Mouse (Mus musculus) frontal cortex, postnatal 10 days (tissue): ENCODE data around the gene Crebl2.
A peak's percentile ranks its signal among the peaks of the same experiment; 100 is the strongest.

Source experiments
- DNase-seq, 2 experiments: peaks; one replicate each; pipeline ENCODE4 v3.0.0; 2022; ENCODE audit warnings: low spot score in 2 of 2, mixed read lengths in 1 of 2

Crebl2 gene

DNA sequence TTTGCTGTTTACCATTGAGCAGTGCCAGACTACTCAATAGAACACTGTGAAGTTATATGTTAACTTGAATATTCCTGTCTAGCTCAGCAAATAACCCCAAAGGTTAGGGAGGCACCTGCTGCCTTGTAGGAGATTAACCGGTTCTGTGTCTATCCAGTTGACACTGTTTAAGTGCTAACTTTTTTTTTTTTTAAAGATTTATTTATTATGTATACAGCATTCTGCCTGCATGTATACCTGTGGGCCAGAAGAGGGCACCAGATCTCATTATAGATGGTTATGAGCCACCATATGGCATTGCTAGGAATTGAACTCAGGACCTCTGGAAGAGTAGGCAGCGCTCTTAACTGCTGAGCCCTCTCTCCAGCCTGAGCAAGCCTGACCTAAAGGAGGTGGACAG is 43.1 kb downstream of the Crebl2 start:
- DNase-seq = no peak

DNA sequence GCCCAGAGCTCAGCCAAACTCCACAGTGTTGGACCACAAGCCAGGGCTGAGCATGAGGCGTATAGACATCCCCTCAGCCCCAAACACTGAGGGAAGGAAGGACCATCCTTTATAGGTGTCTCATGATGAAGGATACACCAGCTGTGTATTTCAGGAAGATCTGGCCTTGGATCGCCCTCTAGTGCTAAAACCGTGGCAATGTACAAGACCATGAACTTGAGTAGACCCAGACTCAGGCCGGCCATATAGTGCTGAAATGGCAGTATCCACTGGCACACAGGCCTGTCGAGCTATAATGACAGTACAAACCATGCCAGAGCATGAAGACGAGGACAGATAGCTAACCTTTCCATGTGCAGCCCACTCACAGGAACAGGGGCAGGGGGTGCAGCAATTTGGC is 46.8 kb downstream of the Crebl2 start:
- DNase-seq = no peak

DNA sequence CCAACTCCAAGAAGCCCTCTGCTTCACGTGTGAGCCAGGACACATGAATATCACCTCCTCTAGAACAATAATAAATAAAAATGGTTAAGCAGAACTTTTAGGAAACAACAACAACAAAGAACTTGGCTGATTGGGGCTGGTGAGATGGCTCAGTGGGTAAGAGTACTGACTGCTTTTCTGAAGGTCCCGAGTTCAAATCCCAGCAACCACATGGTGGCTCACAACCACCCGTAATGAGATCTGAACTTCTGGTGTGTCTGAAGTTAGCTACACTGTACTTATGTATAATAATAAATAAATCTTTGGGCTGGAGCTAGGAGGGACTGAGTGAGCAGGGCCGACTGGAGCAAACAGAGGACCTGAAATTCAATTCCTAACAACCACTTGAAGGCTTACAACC is 47.3 kb downstream of the Crebl2 start:
- DNase-seq = no peak

DNA sequence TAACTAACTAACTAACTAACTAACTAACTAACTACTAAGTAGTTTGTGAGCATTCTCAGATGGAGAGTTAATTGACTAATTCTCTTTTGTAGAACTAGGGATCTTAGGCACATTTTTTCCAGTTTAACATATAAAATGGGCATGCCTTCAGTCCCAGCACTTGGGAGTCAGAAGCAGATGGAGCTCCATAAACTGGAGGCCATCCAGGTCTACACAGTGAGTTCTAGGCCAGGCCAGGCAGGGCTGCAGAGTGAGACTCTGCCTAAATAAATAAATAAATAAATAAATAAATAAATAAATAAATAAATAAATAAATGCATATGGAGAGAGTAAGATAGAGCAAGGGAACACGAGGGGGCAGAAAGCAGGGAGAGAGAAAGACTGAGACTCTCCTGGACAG is 47.9 kb downstream of the Crebl2 start:
- no peak for DNase-seq

DNA sequence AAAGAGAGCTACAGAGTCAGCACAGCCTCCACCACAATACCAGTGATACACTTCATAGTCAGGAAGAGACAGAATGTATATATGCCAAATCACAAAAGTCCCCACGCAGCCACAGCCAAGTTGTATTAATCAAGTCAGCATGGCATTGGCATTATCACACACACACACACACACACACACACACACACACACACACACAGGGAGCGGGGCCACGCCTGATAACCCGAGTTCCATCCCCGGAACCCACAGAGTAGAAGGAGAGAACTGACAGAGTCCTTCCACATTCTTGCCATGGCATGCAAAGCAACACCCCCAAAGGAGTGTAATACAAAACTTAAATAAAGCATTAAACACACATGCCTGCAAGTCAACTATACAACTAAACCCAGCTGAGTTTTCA is 49.6 kb downstream of the Crebl2 start:
- no peak for DNase-seq

DNA sequence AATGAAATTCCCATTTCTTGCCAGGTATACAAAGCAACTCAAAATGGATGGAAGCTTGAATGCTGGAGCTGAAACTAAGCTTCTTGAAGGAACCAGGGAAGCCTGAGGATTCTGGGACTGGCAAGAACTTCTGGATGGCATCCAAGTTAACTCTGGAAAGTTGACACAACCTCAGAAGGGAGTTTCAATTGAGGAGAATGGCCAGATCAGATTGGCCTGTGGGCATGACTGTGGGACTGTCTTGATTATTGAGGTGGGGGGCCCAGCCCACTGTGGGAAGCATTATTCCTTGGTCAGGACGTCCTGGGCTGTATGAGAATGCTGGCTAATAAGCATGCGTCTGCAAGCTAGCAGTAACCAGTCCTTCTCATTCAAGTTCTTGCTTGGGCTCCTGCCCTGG is 50.1 kb downstream of the Crebl2 start:
- DNase-seq = no peak

DNA sequence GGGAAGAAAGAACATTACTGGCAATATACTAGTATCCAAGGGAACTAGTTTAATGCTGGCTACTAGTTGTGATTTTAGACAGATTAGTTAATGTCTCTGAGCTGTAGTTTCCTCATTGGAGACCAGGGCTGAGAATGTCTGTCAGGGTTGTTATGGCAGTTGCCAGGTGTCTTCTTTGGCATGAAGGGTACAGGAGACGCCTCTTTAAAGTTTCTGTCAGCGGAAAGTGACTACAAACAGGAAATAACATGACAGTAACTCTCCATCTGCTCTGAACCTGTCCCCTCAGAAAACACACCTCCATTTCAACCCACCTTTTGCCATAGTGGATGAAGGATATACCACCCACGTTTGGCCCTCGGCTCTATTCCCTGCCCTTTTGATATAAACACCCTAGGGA is 53.7 kb downstream of the Crebl2 start:
- DNase-seq = no peak

DNA sequence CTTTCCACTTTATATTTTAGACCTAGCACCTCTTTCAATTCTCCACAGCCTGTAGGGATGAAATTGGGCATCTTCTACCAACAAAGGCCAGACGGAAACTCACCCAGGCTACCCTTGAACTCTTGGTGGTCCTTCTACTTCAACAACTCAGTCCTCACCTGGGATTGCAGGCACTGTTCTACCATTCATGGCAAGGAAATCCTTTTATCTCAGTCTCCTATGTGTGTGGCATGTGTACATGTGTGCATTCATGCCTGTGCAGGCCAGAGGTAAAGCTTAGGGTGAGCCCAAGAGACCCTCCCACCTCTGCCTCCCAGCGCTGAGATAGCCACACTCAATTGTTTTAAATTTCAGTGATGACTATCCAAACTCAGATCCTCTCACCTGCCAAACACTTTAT is 55.6 kb downstream of the Crebl2 start:
- no peak for DNase-seq

DNA sequence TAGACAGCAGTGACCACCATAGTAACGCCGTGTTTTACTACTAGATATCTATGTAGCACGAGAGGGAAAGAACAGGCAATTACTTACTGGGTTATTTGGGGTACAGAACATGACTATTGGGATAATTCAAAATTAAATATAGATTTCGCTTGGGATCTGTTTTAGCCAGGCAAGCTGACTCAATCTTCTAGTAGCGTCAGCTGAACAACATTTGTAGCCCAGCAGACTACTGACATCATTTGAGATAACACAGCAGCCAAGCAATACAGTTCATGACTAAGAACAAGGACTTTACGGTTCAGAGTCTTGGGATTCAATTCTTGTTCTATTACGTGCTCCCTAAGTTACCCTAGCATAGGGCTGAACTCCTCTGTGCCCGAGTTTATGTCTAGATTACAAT is 56.5 kb downstream of the Crebl2 start:
- DNase-seq = no peak

DNA sequence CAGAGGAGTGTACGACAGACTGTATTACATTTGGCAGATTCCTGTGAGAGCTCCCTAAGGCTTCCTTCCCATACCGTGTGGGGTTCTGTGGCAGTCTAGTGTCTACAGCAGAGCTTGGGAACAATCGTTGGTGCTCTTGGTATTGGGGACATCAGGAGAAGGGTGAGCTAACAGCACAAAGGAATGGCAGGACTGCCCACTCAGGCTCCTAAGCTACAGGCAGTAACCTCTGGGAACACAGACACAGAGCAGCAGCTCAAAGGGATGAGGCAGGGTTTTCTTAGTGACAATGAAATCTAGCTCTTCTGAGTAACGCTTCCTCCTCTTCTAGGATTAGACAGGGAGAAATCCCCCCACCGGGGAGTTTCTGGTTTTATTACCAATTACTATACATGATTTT is 57.1 kb downstream of the Crebl2 start:
- peak in 1 of 2 experiments; percentile 27 for DNase-seq

DNA sequence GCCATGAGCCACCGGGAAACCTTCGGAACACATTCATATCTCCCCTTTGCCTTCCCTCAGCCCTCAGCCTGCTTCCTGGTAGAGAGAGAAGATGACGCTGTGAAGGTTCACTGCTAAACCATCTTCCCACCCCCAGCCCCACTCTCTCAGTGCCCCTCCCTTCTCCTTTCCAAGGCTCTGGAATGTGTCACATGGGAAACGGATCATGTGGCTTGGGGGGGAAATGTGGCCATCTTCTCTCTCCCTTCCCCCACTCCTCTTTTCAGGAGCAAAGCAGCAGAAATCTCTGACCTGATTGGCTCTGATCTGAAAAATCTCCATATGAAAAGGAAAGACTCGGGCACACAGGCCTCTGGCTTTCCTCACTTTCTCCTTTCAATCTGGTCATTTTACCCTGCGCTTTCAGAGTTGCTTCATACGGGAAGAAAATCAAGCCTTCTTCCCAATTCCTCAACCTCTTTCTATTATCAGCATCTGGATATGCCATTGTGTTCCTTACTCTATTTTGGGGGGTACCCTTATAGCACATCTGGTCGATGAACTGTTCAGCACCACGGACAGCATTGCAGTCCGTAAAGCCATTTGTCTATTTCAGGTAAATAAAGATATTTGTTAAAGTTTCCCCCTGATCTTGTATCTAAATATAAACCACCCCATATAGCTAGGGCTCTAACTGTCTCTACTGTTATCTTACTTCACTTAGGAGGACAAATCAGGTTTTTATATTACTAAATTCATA is 57.9 kb downstream of the Crebl2 start:
- peak; percentile 83 to 91 for DNase-seq

DNA sequence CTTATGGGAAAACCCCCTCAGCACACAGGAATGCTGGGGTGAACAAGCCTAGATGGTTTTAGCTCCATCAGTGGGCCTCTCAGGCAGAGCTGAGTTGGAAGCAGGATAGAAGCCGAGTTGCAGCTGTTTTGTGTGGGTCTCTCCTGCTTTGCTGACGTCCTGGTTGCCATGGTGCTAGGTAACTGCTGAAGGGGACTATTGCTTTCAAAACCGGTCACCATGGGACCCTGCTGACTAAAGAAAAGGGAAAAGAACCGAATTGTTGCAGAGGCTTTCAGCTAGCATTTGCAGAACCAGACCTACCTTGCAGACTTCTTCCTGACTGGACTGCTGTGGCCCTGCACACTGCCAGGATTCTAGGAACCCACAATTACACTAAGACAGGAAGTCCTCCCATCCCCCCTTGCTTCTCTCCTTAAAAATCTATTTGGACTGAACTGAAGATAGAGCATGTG is 58.6 kb downstream of the Crebl2 start:
- DNase-seq = peak; percentile 71 to 73

DNA sequence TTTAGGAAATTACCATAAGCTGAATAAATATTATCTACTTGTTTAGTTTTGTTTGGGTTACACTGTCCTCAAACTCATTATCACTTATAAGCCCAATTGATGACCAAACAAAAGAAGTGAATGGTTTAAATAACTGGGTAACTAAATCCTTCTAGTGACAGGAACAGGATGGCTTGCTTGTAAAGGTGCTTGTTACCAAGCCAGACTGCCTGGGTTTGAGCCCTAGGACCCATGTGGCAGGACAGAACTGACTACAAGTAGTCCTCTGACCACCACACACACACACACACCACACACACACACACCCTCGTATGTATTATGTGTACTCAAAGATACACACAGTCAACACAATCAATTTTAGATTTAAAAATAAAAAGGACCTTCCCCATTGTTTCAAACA is 59.8 kb downstream of the Crebl2 start:
- DNase-seq = no peak

DNA sequence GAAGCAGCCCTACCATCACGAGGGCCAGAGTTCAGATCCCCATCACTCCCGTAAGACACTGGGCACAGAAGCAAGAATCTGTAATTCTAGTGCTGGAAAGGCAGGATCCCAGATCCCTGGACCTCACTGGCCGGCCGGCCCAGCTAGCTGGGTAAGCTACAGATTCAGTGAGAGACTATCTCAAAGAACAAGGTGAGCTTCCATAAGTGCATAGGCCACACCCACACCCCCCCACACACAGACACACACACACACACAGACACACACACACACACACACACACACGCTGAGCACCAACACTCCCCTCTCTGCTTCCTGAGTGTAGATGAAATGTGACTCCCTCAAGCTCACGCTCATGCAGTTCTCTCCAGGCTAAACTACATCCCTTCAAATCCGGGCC is 60.5 kb downstream of the Crebl2 start:
- no peak for DNase-seq

DNA sequence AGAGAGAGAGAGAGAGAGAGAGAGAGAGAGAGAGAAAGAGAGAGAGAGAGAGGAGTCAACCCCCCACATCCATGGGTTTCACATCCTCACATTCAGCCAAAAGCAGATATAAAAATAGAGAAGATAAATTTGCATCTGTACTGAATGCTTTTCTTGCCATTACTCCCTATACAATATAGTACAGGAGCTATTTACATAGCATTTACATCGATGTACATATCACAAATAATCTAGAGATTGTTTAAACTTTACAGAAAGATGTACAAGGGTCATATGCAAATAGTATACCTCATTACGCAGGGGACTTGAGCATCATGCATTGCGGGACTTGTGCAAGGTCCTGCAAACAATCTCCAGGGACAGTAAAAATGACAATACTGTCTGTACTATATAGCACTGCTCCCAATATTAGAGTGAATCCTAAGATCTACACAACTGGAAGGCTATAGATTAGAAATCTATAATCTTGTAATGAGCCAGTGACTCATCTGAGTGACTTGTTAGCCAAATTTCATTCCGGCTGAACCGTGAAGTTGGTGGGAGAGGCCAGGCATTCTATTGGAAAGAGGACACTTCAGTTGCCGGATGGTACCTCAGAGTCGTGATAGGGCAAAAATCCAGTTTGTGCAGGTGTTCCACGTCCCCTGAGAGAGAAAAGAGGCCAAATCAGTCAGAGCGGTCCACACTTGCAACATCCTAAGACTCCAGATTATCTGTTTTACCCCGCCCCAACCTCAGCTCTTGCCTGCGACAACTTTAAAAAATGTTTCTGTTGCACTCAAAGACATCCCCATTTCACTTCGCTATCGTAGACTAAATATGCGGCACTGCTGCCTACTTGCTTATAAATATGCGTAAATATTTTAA is 66.8 kb downstream of the Crebl2 start:
- no peak for DNase-seq

DNA sequence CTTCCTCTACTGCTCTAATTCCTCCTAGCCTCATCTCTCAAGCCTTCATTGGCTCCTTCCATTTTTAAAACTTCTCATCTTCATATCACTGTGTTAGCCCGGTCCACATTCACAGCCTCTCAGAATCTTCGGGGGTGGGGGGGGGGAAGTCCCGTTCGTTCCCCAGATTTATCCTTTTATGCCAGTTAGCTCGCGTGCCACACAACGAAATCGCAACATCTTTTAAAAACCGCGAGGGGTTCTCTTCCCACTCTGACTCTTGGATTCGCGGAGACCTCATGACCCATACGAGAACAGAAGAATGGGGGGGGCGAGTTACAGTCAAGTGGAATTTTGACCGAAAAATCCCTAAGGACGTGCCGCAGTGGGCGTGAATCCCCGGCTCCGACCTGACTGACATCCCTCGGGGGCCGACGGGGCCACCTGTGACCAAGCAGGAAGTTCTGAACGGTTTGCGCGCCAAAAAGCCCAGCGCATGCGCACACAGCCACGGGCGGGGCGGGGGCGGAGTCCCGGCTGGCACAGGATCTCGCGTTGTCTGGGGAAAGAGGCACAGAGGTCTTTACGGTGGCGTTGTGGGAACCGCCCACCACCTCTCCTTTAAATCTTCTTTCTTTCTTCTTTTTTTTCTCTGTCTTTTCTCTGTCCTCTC is 67.6 kb downstream of the Crebl2 start:
- peak; percentile 92 to 94 for DNase-seq

DNA sequence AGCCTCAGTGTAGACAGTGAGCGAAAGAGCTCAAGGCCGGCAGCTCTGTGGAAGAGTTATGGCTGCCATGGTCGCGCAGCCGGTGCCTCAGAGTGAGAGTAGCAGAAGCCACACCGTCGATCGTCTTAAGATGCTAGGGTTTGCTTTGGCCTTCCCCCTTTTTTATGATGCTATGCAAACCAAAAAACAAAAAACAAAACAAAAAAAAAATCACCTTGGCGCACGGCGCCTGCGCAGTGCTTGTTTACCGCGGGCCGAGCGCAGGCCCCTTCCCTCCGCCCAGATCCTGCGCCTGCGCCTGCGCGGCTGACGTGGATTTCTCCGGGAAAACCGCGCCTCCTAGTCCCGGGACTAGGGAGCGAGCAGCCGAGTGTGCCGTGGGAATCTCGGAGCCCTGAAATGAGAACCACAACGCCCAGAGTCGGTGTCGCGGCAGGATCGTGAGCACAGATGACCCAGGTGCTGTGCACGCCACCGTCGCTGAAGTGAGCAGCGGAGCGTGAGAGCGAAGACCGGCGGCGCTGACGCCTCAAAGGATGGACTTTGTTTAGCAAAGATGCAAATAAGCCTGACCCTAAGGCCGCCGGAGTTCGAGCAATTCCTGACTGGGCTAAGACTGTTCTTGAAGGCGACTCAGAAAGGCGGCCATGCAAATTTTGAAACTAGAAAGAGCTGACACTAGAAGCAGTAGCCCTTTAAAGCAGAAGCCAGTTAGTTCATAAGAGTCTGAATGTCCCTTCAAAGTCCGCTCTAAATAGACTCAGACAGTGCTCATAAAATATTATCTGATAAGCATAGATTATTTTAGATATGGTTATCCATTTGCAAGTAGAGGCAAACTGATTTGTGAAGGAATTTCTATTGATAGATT is 68.4 kb downstream of the Crebl2 start, which contains the start of gene Gpr19:
Gene Gpr19 (minus strand): TSS at position 484 of the 871 bp plus-strand sequence.
- peak; percentile 75 to 86 for DNase-seq

DNA sequence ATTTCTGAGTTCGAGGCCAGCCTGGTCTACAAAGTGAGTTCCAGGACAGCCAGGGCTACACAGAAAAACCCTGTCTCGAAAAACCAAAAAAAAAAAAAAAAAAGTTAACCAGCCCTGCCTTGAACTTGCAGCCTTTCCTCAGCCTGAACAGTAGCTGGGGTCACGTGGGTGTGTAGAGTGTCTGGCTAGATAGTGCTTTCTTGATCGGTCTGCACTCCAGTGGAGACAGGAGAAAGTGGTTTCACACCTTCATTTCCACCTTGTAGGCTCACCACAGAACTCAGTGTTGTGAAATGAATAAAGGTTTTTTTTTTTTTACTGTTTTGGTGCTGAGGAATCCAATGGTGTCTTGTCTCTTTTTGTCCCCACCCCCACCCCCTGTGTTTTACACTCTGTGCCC is 73.4 kb downstream of the Crebl2 start:
- DNase-seq = no peak

DNA sequence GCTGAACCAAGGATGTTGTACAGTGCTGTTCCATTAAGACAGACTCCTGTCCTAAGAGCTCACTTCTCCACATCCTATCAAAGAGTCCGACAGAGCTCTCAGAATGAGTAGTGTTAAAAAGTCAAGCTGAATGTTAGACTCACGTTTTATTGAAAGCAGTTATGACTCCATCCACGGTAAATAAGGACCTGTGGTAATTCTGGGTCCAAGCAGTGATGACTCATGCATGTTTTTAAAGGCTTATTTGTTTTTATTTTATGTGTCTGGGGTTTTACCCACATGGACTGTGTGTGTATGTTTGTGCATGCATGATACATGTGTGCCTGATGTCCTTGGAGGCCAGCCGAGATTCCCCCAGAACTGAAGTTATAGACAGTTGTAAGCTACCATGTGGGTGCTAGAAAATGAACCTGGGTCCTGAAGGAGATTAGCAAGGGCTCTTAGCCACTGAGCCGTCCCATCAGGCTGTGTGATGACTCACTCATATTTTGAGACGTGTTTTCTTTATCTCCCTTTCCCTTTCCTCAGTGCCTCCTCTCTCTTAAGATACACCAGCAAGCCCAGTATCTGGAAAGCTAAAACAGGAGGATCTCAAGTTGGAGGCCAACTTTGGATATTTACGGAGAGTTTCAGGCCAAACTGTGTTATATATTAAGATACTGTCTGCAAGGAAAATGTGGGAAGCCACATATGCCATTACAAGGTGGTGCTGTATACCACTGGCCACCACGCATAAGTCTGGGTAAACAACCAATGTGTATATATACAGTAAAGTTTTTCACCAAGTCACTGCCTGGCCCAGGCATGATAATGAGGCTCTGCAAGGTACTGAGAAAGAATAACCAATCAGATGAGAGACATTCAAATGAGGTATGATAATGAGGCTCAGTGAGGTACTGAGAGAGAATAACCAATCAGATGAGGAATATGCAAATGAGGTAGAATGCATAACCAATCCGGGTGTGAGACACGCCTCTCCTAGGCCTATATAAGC is 74.2 kb downstream of the Crebl2 start:
- DNase-seq = no peak

DNA sequence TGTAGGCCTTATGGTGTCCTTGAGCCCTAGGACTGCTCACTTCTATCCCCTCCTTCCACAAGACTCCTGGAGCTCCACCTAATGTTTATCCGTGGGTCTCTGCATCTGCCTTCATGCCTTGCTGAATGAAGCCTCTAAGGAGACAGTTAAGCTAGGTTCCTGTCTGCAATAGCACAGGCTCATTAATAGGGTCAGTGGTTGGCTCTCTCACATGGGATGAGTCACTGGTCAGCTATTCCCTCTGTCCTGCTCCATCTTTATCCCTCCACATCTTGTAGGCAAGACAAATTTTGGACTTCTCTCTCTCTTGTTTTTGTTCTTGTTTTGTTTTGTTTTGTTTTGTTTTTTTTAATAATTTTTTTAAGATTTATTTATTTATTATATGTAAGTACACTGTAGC is 75.9 kb downstream of the Crebl2 start:
- DNase-seq = no peak
